ENCODE assay signal across 8 mouse cellular contexts in genomic region chr8:22411971-22412370, GRCm38 (mm10). TPM values are rescaled to one million over a fixed set of nuclear protein-coding genes. Genes with fewer than 3 reads are reported as not detected.
A peak's percentile ranks its signal among the peaks of the same experiment; 100 is the strongest.
DNase-seq lines count a peak whose midpoint lies in the region; ATAC-seq and TF ChIP-seq lines count a peak whose summit lies in the region.

No protein-coding gene starts in this region.

- H3K27me3 ChIP-seq in C2C12 (ENCODE audit: control insufficient read depth, insufficient read depth, insufficient read length): peaks cover 6% of the 10 kb centered on the region
- H3K27me3 ChIP-seq in forebrain, embryonic 13.5 days: no peaks in the 10 kb centered on the region
- H3K27me3 ChIP-seq in liver, embryonic 15.5 days: no peaks in the 10 kb centered on the region

- H3K4me3 ChIP-seq in gastrocnemius, adult 2 months: peak overlapping the region; percentile 87
- peak overlapping the region; percentile 84 for H3K4me3 ChIP-seq in C2C12 (ENCODE audit: insufficient read depth, poor library complexity, severe bottlenecking)
- H3K4me3 ChIP-seq in forebrain, embryonic 13.5 days: peak overlapping the region; percentile 77
- peak overlapping the region; percentile 85 for H3K4me3 ChIP-seq in liver, embryonic 15.5 days (replicated peaks)

- peaks cover 13% of the 10 kb centered on the region for H3K79me3 ChIP-seq in C2C12 (ENCODE audit: low read depth)

- no peak for TF ChIP-seq CTCF in gastrocnemius, adult 2 months (IDR thresholded peaks at IDR 0.05)
- no peak for TF ChIP-seq CTCF in C2C12 (IDR thresholded peaks at IDR 0.05; ENCODE audit: control insufficient read depth, insufficient read depth, insufficient read length)

- 27% methylated on average over 8 of the region's 8 CpGs for WGBS in forebrain, embryonic 13.5 days
- WGBS in liver, embryonic 15.5 days (ENCODE audit: insufficient replicate concordance): 6% methylated on average over 8 of the region's 8 CpGs

- intact Hi-C loops in gastrocnemius, adult 2 months (cut with DNase I): loop anchor here (1.0 kb wide), 1 partner anchor 14 kb away; the partner anchor contains the start of gene Slc25a15

- H3K4me1 ChIP-seq in forebrain, embryonic 13.5 days: peaks cover 14% of the 10 kb centered on the region
- H3K4me1 ChIP-seq in liver, embryonic 15.5 days (replicated peaks): peaks cover 27% of the 10 kb centered on the region

- H3K9ac ChIP-seq in forebrain, embryonic 13.5 days: peak overlapping the region; percentile 91
- peak overlapping the region; percentile 87 for H3K9ac ChIP-seq in liver, embryonic 15.5 days

- no peak for ATAC-seq in forebrain, embryonic 13.5 days
- ATAC-seq in liver, embryonic 15.5 days (ENCODE audit: insufficient read depth): 0 out of 2 replicates have a peak, but pooled peaks have one; percentile 29

- peak overlapping the region; percentile 97 for H3K27ac ChIP-seq in gastrocnemius, adult 2 months
- H3K27ac ChIP-seq in forebrain, embryonic 13.5 days: no peak overlapping the region
- H3K27ac ChIP-seq in liver, embryonic 15.5 days (replicated peaks): peak overlapping the region; percentile 76

- peaks cover 10% of the 10 kb centered on the region for H3K36me3 ChIP-seq in C2C12 (ENCODE audit: control insufficient read depth, insufficient read depth)
- peaks cover 15% of the 10 kb centered on the region for H3K36me3 ChIP-seq in forebrain, embryonic 13.5 days (ENCODE audit: poor library complexity, severe bottlenecking)
- H3K36me3 ChIP-seq in liver, embryonic 15.5 days (replicated peaks): peaks cover 12% of the 10 kb centered on the region

- H3K79me2 ChIP-seq in C2C12 (ENCODE audit: control insufficient read depth, insufficient read depth): peaks cover 30% of the 10 kb centered on the region

- H3K9me3 ChIP-seq in forebrain, embryonic 13.5 days (replicated peaks): no peaks in the 10 kb centered on the region
- H3K9me3 ChIP-seq in liver, embryonic 15.5 days (replicated peaks): no peaks in the 10 kb centered on the region

- H3K4me2 ChIP-seq in forebrain, embryonic 13.5 days: peak overlapping the region; percentile 85
- H3K4me2 ChIP-seq in liver, embryonic 15.5 days: peak overlapping the region; percentile 69

- H3ac ChIP-seq in C2C12 (ENCODE audit: control insufficient read depth, insufficient read length, low read depth): peak overlapping the region; percentile 54

- DNase-seq in gastrocnemius, adult 2 months: no peak
- DNase-seq in gastrocnemius, postnatal 10 days: no peak
- DNase-seq in layer of hippocampus, adult 11-12 months (ENCODE audit: low spot score): no peak
- no peak for DNase-seq in retina, embryonic 14.5 days (ENCODE audit: low spot score)
- no peak for DNase-seq in kidney, adult 18-20 months

TF ChIP-seq in C2C12, 6 proteins besides CTCF, POLR2A, EP300 and RAD21:
- TF ChIP-seq CEBPB (IDR thresholded peaks at IDR 0.05; ENCODE audit: low read depth) (no peak), MYOG (IDR thresholded peaks at IDR 0.05; ENCODE audit: control insufficient read depth, extremely low read depth, insufficient read length) (no peak), MAX (IDR thresholded peaks at IDR 0.05) (no peak), FOSL1 (IDR thresholded peaks at IDR 0.05; ENCODE audit: insufficient read depth, low read length, poor library complexity, severe bottlenecking) (no peak), USF1 (IDR thresholded peaks at IDR 0.05; ENCODE audit: low read depth) (no peak), MYOD1 (IDR thresholded peaks at IDR 0.05; ENCODE audit: control insufficient read depth, insufficient read length, low read depth) (no peak)

RNA-seq across cellular contexts. Expression of gene Mrps31, which starts 0.8 kb away (rescaled TPM):
- total RNA-seq in gastrocnemius, adult 2 months (2021): 10 to 100 TPM; 25.7 to 37.8 TPM
- 10 to 100 TPM; 35.3 to 41.6 TPM for total RNA-seq in gastrocnemius, postnatal 10 days (2021)
- 15.8 TPM for polyA plus RNA-seq in C2C12 (2012; fragmentation: generic; extraction: Trizol)
- polyA plus RNA-seq in forebrain, embryonic 13.5 days (2015; fragmentation: Nextera tagmentation; extraction: Ambion mirVana): 39.4 and 40.2 TPM in 2 replicates
- 24.0 and 25.4 TPM in 2 replicates for polyA plus RNA-seq in liver, embryonic 15.5 days (2015; fragmentation: Nextera tagmentation; extraction: Ambion mirVana)

RNA-seq across cellular contexts. Expression of gene Slc25a15, which starts 13.6 kb away (rescaled TPM):
- 10 to 100 TPM; 10.2 to 14.1 TPM for total RNA-seq in gastrocnemius, adult 2 months (2021)
- 10 to 100 TPM; 12.5 to 13.4 TPM for total RNA-seq in gastrocnemius, postnatal 10 days (2021)
- polyA plus RNA-seq in C2C12 (2012; fragmentation: generic; extraction: Trizol): 3.4 TPM
- polyA plus RNA-seq in forebrain, embryonic 13.5 days (2015; fragmentation: Nextera tagmentation; extraction: Ambion mirVana): 9.4 and 11.8 TPM in 2 replicates
- polyA plus RNA-seq in liver, embryonic 15.5 days (2015; fragmentation: Nextera tagmentation; extraction: Ambion mirVana): 24.6 and 27.2 TPM in 2 replicates
